Mouse (Mus musculus): ENCODE measurements around the gene Olfr1465. TPM values are rescaled to one million over a fixed set of nuclear protein-coding genes. Genes with fewer than 3 reads are reported as not detected.

The Olfr1465 gene
- total RNA-seq (2021), result not detected
- long read RNA-seq, experiment 1, result 0 reads
- long read RNA-seq, experiment 2, result 0 reads

DNA sequence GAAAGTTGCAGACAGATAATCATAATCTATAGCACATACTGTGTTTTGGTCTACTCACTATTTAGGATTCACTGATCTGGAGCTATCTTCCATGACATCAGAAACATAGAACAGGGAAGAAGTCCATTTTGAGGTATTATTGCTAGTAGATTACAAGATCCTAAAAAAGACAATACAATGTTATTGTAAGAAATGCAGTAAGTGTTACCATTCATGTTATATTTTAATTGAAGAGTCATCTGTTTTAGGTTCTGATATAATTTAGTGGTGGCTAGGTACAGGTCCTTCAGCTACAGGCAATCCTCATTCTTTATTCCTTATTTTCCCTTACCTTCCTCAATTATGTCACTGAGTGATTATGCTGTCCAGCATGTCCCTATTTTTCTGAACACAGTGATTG is at the start of gene Olfr1465:
Gene Olfr1465 (minus strand): TSS at position 101 of the 400 bp plus-strand sequence.
- no peak for DNase-seq (ENCODE audit: low spot score in 2 of 2)

DNA sequence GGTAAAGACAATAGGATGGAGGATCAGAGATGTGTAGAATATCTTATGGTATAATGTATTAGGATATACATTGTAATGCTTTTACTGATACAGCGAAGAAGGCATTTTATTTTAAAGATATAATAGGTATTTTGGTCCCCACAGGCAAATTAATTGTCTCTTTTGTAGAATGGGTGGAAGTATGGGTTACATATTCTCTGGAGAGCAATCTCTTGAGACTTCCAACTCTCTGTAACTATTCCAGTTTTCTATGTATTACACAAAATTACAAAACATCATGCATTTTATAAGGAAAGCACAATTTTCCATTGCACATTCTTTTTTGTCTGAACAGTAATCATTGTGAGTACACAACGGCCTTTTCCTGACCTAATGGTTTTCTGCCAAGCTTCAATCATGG is 46.6 kb upstream of the Olfr1465 start, which contains the start of gene Olfr1467:
Gene Olfr1467 (plus strand): TSS at position 301 of the 400 bp plus-strand sequence.
- no peak for DNase-seq (ENCODE audit: low spot score in 2 of 2)

DNA sequence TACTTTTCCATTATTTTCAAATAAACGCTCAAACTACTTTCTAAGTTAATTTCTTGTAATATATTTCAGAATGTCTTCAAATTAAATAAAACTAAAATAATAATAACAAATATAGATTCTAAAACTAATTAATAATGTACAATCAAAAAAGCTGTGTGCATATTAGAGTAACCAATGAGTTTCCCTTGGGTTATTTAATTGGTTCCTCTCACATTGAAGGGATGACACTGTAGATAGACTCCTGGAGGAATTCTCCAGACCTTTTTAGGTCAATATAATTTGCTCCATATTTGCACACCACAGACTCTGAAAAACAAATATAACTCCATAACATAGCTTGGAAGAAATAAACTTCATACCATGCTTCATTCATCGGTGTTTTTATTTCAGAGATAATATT is 23.2 kb upstream of the Olfr1465 start, which contains the start of gene Olfr1466:
Gene Olfr1466 (plus strand): TSS at position 301 of the 400 bp plus-strand sequence.
- no peak for DNase-seq (ENCODE audit: low spot score in 2 of 2)

Other genes starting within 250 kb of the Olfr1465 start
- not detected for gene Olfr1457, start 217.7 kb downstream of the Olfr1465 start, total RNA-seq (2021)
- not detected for gene Olfr1458, start 208.8 kb downstream of the Olfr1465 start, total RNA-seq (2021)
- gene Olfr1459, start 166.0 kb downstream of the Olfr1465 start, total RNA-seq (2021), result under 1 TPM in 1 of 2 experiments, not detected in 1; 0.06 TPM
- gene Olfr1461, start 152.5 kb downstream of the Olfr1465 start, total RNA-seq (2021), result not detected
- gene Olfr1462, start 129.8 kb downstream of the Olfr1465 start, total RNA-seq (2021), result not detected
- gene Olfr1463, start 84.2 kb downstream of the Olfr1465 start, total RNA-seq (2021), result not detected
- not detected for gene Olfr1466, start 23.3 kb upstream of the Olfr1465 start, total RNA-seq (2021)
- not detected for gene Olfr1467, start 46.7 kb upstream of the Olfr1465 start, total RNA-seq (2021)
- gene Olfr1469, start 92.3 kb upstream of the Olfr1465 start, total RNA-seq (2021), result not detected
- gene Olfr1471, start 127.9 kb upstream of the Olfr1465 start, total RNA-seq (2021), result not detected
- gene Olfr1472, start 140.5 kb upstream of the Olfr1465 start, total RNA-seq (2021), result not detected
- not detected for gene Olfr1474, start 154.0 kb upstream of the Olfr1465 start, total RNA-seq (2021)
- gene Olfr1475, start 164.7 kb upstream of the Olfr1465 start, total RNA-seq (2021), result not detected
- gene Olfr1477, start 185.0 kb upstream of the Olfr1465 start, total RNA-seq (2021), result not detected
- gene Olfr1480, start 212.4 kb upstream of the Olfr1465 start, total RNA-seq (2021), result not detected

Data from adrenal gland, postnatal 4 days (tissue).